Mouse (Mus musculus) liver, embryonic 15.5 days (tissue): ENCODE results near the gene Rpap1. TPM values are rescaled to one million over a fixed set of nuclear protein-coding genes. Genes with fewer than 3 reads are reported as not detected.

Source experiments
- ATAC-seq: fragments of 200-750 bp; cut with Nextera tagmentation; 2 replicates; pipeline ENCODE4 v1.8.0; 2017; ENCODE audit warnings: moderate number of reproducible peaks, mild to moderate bottlenecking, moderate library complexity; ENCODE audit not compliant: insufficient read depth
- H3K27ac ChIP-seq: fragments of 300-500 bp; sonication (generic); replicated peaks from 2 replicates; pipeline ENCODE4 v1.5.1; 2015; ENCODE audit warnings: mild to moderate bottlenecking, inconsistent platforms
- H3K27me3 ChIP-seq: fragments of 300-500 bp; sonication (generic); 2 replicates; pipeline ENCODE4 v1.6.1; 2015; ENCODE audit warnings: mild to moderate bottlenecking, inconsistent platforms
- H3K36me3 ChIP-seq: fragments of 300-500 bp; sonication (generic); replicated peaks from 2 replicates; pipeline ENCODE4 v1.6.1; 2015; ENCODE audit warnings: moderate library complexity, mild to moderate bottlenecking, inconsistent platforms
- H3K4me1 ChIP-seq: fragments of 300-500 bp; sonication (generic); replicated peaks from 2 replicates; pipeline ENCODE4 v1.6.1; 2015; ENCODE audit warnings: inconsistent platforms
- H3K4me2 ChIP-seq: fragments of 300-500 bp; sonication (generic); 2 replicates; pipeline ENCODE4 v1.6.1; 2015; ENCODE audit warnings: moderate library complexity, mild to moderate bottlenecking, inconsistent platforms
- H3K4me3 ChIP-seq: fragments of 300-500 bp; sonication (generic); replicated peaks from 2 replicates; pipeline ENCODE4 v1.5.1; 2015; ENCODE audit warnings: mild to moderate bottlenecking, inconsistent platforms
- H3K9ac ChIP-seq: fragments of 300-500 bp; sonication (generic); 2 replicates; pipeline ENCODE4 v1.6.1; 2015; ENCODE audit warnings: moderate library complexity, mild to moderate bottlenecking, inconsistent platforms
- H3K9me3 ChIP-seq: fragments of 300-500 bp; sonication (generic); replicated peaks from 2 replicates; pipeline ENCODE4 v1.6.1; 2016; ENCODE audit warnings: inconsistent platforms
- WGBS: fragments of 180-500 bp; shearing (Covaris S2); methylation state at CpG from one replicate; pipeline ENCODE4 v1.1.7; 2015; ENCODE audit warnings: mixed read lengths; ENCODE audit not compliant: insufficient replicate concordance; 5-methylcytosine and 5-hydroxymethylcytosine counted together
- polyA plus RNA-seq: library from polyadenylated mRNA; unstranded; fragments of >200 nt; fragmentation: Nextera tagmentation; extraction: Ambion mirVana; gene quantifications from 2 replicates; pipeline ENCODE4 v1.2.1, GENCODE M21; 2015

The Rpap1 gene
- polyA plus RNA-seq, 1 experiment from 2014 or later: 9.1 TPM

GRCm38 (mm10) chr2:119749260-119749659 is 38.1 kb downstream of the Rpap1 start:
- no peak for ATAC-seq
- WGBS: 66% methylated on average over 13 of the region's 13 CpGs
- Histone ChIP-seq H3K27ac (no peak overlapping the region), H3K9ac (no peak overlapping the region), H3K36me3 (no peaks in the 10 kb centered on the region), H3K4me1 (peaks cover 12% of the 10 kb centered on the region), H3K4me2 (no peak overlapping the region), H3K9me3 (no peaks in the 10 kb centered on the region), H3K4me3 (no peak overlapping the region), H3K27me3 (peaks cover 97% of the 10 kb centered on the region)

- H3K9ac ChIP-seq: no peak overlapping the region
- H3K36me3 ChIP-seq: no peaks in the 10 kb centered on the region
- no peak overlapping the region for H3K27ac ChIP-seq
- H3K27me3 ChIP-seq: peaks cover 97% of the 10 kb centered on the region
- H3K4me2 ChIP-seq: no peak overlapping the region
- no peak overlapping the region for H3K4me3 ChIP-seq
- peaks cover 30% of the 10 kb centered on the region for H3K4me1 ChIP-seq
- WGBS: 51% methylated on average over 7 of the region's 7 CpGs
- no peaks in the 10 kb centered on the region for H3K9me3 ChIP-seq
- no peak for ATAC-seq
These were observed 39.8 kb downstream of the Rpap1 start for GRCm38 (mm10) chr2:119747554-119747953.

- Histone ChIP-seq H3K4me3 (no peak overlapping the region), H3K4me2 (peak overlapping the region; percentile 100; the same call in 1 of the 2 replicates), H3K4me1 (peaks cover 52% of the 10 kb centered on the region), H3K9ac (0 out of 2 replicates have a peak overlapping the region, but pooled peaks have one; percentile 1), H3K27me3 (peaks cover 96% of the 10 kb centered on the region), H3K9me3 (no peaks in the 10 kb centered on the region), H3K36me3 (no peaks in the 10 kb centered on the region), H3K27ac (peak overlapping the region; percentile 49; the same call in 1 of the 2 replicates)
- ATAC-seq: no peak
- WGBS: 4% methylated on average over 1 of the region's 1 CpGs
These were observed 42.1 kb downstream of the Rpap1 start for GRCm38 (mm10) chr2:119745281-119745680.

- Histone ChIP-seq H3K27ac (peak overlapping the region; percentile 49), H3K9ac (0 out of 2 replicates have a peak overlapping the region, but pooled peaks have one; percentile 1), H3K4me1 (peaks cover 54% of the 10 kb centered on the region)
These were observed 42.9 kb downstream of the Rpap1 start for GRCm38 (mm10) chr2:119744163-119745111.

GRCm38 (mm10) chr2:119743808-119744162 is 43.6 kb downstream of the Rpap1 start:
- H3K4me3 ChIP-seq: peak overlapping the region; percentile 72
- peak overlapping the region; percentile 100 for H3K4me2 ChIP-seq
- H3K27ac ChIP-seq: no peak overlapping the region
- 11% methylated on average over 22 of the region's 22 CpGs for WGBS
- peaks cover 54% of the 10 kb centered on the region for H3K4me1 ChIP-seq
- no peaks in the 10 kb centered on the region for H3K9me3 ChIP-seq
- H3K9ac ChIP-seq: no peak overlapping the region
- no peak for ATAC-seq
- H3K27me3 ChIP-seq: peaks cover 86% of the 10 kb centered on the region
- H3K36me3 ChIP-seq: no peaks in the 10 kb centered on the region

More at GRCm38 (mm10) chr2:119744163-119745111, 42.9 kb downstream of the Rpap1 start:
- H3K27me3 ChIP-seq: peaks cover 93% of the 10 kb centered on the region
- ATAC-seq: peak; percentile 67
- H3K4me3 ChIP-seq: peak overlapping the region; percentile 72
- no peaks in the 10 kb centered on the region for H3K9me3 ChIP-seq
- 5% methylated on average over 46 of the region's 46 CpGs for WGBS
- no peaks in the 10 kb centered on the region for H3K36me3 ChIP-seq
- peak overlapping the region; percentile 100 for H3K4me2 ChIP-seq

- 10% methylated on average over 31 of the region's 31 CpGs for WGBS
- Histone ChIP-seq H3K9me3 (no peaks in the 10 kb centered on the region), H3K4me1 (peaks cover 54% of the 10 kb centered on the region), H3K36me3 (no peaks in the 10 kb centered on the region), H3K27ac (no peak overlapping the region), H3K4me2 (peak overlapping the region; percentile 100), H3K4me3 (peak overlapping the region; percentile 72), H3K9ac (peak overlapping the region; percentile 62; the same call in 1 of the 2 replicates), H3K27me3 (peaks cover 88% of the 10 kb centered on the region)
- no peak for ATAC-seq
These were observed 44.0 kb downstream of the Rpap1 start for GRCm38 (mm10) chr2:119743176-119743807.

- ATAC-seq: peak; percentile 29
- peak overlapping the region; percentile 62 for H3K9ac ChIP-seq
- H3K4me3 ChIP-seq: peak overlapping the region; percentile 72
- WGBS: under 1% methylated on average over 70 of the region's 70 CpGs
- H3K9me3 ChIP-seq: no peaks in the 10 kb centered on the region
- peak overlapping the region; percentile 100 for H3K4me2 ChIP-seq
- H3K27me3 ChIP-seq: peaks cover 88% of the 10 kb centered on the region
- no peak overlapping the region for H3K27ac ChIP-seq
- H3K36me3 ChIP-seq: no peaks in the 10 kb centered on the region
- peaks cover 54% of the 10 kb centered on the region for H3K4me1 ChIP-seq
These were observed 44.7 kb downstream of the Rpap1 start for GRCm38 (mm10) chr2:119742461-119743175.

- H3K27me3 ChIP-seq: peaks cover 88% of the 10 kb centered on the region
- under 1% methylated on average over 50 of the region's 53 CpGs for WGBS
These were observed 45.5 kb downstream of the Rpap1 start, which contains the start of gene Itpka for GRCm38 (mm10) chr2:119741581-119742411. TSS of gene Itpka (plus strand) at chr2:119742337.

GRCm38 (mm10) chr2:119740567-119740966 is 46.8 kb downstream of the Rpap1 start:
- Histone ChIP-seq H3K36me3 (no peaks in the 10 kb centered on the region), H3K27ac (no peak overlapping the region), H3K4me3 (no peak overlapping the region), H3K27me3 (peaks cover 76% of the 10 kb centered on the region), H3K4me1 (peaks cover 59% of the 10 kb centered on the region), H3K4me2 (peak overlapping the region; percentile 100; the same call in 1 of the 2 replicates), H3K9me3 (no peaks in the 10 kb centered on the region), H3K9ac (no peak overlapping the region)
- no peak for ATAC-seq
- WGBS: 7% methylated on average over 2 of the region's 2 CpGs

More at GRCm38 (mm10) chr2:119741581-119742411, 45.5 kb downstream of the Rpap1 start, which contains the start of gene Itpka:
- peak within 1 kb of the TSS; percentile 72 for H3K4me3 ChIP-seq
- peak within 1 kb of the TSS; percentile 74 for H3K27ac ChIP-seq
- no peaks in the 10 kb centered on the region for H3K36me3 ChIP-seq
- peak within 1 kb of the TSS; percentile 100 for H3K4me2 ChIP-seq
- H3K4me1 ChIP-seq: peaks cover 60% of the 10 kb centered on the region
- no peaks in the 10 kb centered on the region for H3K9me3 ChIP-seq
- peak; percentile 66 for ATAC-seq
- H3K9ac ChIP-seq: peak within 1 kb of the TSS; percentile 62

- Histone ChIP-seq H3K27me3 (peaks cover 42% of the 10 kb centered on the region), H3K9ac (no peak overlapping the region), H3K9me3 (no peaks in the 10 kb centered on the region), H3K4me1 (peaks cover 26% of the 10 kb centered on the region), H3K27ac (no peak overlapping the region), H3K4me2 (no peak overlapping the region), H3K36me3 (peaks cover 19% of the 10 kb centered on the region), H3K4me3 (no peak overlapping the region)
- 32% methylated on average over 12 of the region's 12 CpGs for WGBS
- ATAC-seq: no peak
These were observed 50.2 kb downstream of the Rpap1 start for GRCm38 (mm10) chr2:119737124-119737523.
